Mouse (Mus musculus) retina, adult 2 months (tissue): Measurements from ENCODE around the gene Adam10.

ENCODE experiments used
- DNase-seq: peaks from one replicate; pipeline ENCODE4 v3.0.0-alpha.2; 2012; ENCODE audit warnings: low read depth, low spot score

The Adam10 gene

GRCm38 (mm10) chr9:70671772-70672579 lies 6.8 kb upstream of the Adam10 start:
- DNase-seq: no peak

GRCm38 (mm10) chr9:70673656-70674055 lies 5.1 kb upstream of the Adam10 start:
- no peak for DNase-seq

- no peak for DNase-seq
Observed at GRCm38 (mm10) chr9:70675117-70675516, 3.7 kb upstream of the Adam10 start.

- DNase-seq: no peak
Observed at GRCm38 (mm10) chr9:70675961-70676360, 2.8 kb upstream of the Adam10 start.

- no peak for DNase-seq
Observed at GRCm38 (mm10) chr9:70679132-70680091, 615 bp downstream of the Adam10 start.

- no peak for DNase-seq
Observed at GRCm38 (mm10) chr9:70682202-70682601, 3.4 kb downstream of the Adam10 start.

- no peak for DNase-seq
Observed at GRCm38 (mm10) chr9:70688301-70688968, 9.6 kb downstream of the Adam10 start.

- no peak for DNase-seq
Observed at GRCm38 (mm10) chr9:70689926-70690325, 11.1 kb downstream of the Adam10 start.

GRCm38 (mm10) chr9:70690579-70690978 lies 11.8 kb downstream of the Adam10 start:
- no peak for DNase-seq

GRCm38 (mm10) chr9:70691772-70692693 lies 13.2 kb downstream of the Adam10 start:
- DNase-seq: no peak

GRCm38 (mm10) chr9:70695723-70696122 lies 16.9 kb downstream of the Adam10 start:
- no peak for DNase-seq

GRCm38 (mm10) chr9:70698090-70698489 lies 19.3 kb downstream of the Adam10 start:
- DNase-seq: no peak

- DNase-seq: no peak
Observed at GRCm38 (mm10) chr9:70703597-70704203, 24.9 kb downstream of the Adam10 start.

GRCm38 (mm10) chr9:70706444-70706843 lies 27.6 kb downstream of the Adam10 start:
- DNase-seq: no peak

GRCm38 (mm10) chr9:70729544-70729943 lies 50.7 kb downstream of the Adam10 start:
- DNase-seq: no peak

- DNase-seq: no peak
Observed at GRCm38 (mm10) chr9:70731079-70731478, 52.3 kb downstream of the Adam10 start.

GRCm38 (mm10) chr9:70733208-70733607 lies 54.4 kb downstream of the Adam10 start:
- no peak for DNase-seq

- no peak for DNase-seq
Observed at GRCm38 (mm10) chr9:70739998-70740397, 61.2 kb downstream of the Adam10 start.

GRCm38 (mm10) chr9:70751504-70752222 lies 72.9 kb downstream of the Adam10 start:
- no peak for DNase-seq

GRCm38 (mm10) chr9:70760974-70761373 lies 82.2 kb downstream of the Adam10 start:
- DNase-seq: no peak
